Mouse (Mus musculus) hindlimb bud, embryonic 11.5 days (tissue): ENCODE data around the gene Olfr1218.
"Not testable (repeated sequence)": the region's sequence is repeated elsewhere in the genome, so short reads cannot be mapped to it uniquely, and the experiment has no call there.

ENCODE experiments used
- DNase-seq: peaks from one replicate; pipeline ENCODE4 v3.0.0-alpha.2; 2012; ENCODE audit warnings: low read depth, low spot score; ENCODE audit errors: extremely low spot score

The Olfr1218 gene

DNA sequence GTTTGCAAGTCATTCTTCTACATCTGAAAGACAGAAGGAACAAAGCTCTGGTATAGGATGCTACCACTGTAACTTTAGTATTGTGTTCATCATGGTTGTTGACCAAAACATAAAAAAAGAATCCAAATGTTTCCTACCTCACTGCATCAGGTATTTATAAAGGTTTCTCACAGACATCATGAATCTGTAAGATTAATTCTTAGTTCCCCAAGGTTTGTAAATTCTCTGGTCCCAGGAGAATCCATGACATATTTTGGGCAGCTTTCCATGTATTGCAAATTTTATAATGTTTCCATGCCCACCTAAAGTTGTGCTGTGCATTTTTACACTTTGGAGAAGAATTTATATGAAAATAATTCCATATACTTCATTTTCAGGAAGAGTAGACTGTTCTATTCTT, at the start of gene Olfr1218:
TSS of gene Olfr1218 (minus strand) at position 101 of the 400 bp plus-strand sequence.
- no peak for DNase-seq

DNA sequence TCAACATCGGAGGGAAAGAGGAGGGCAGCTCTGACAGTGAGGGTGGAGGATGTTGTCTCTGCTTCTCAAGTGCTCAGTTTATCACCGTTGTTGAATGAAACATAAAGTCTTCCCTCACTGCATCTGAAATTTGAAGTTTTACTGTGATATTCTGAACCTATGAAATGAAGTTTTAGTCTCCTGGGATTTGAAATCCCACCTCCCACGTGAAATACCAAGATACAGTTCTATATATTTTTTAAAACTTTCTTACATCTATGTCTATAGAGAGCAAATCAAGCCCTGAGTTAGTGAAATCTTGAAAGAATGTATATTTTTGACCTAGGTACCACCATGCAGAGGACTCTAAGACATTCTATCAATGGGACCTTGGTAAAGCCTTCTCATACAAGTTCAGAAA, 45.7 kb upstream of the Olfr1218 start, which contains the start of gene Olfr1220:
TSS of gene Olfr1220 (minus strand) at position 101 of the 400 bp plus-strand sequence.
- DNase-seq = no peak

- no peak for DNase-seq
Measured at GRCm38 (mm10) chr2:89105651-89106050, 44.7 kb upstream of the Olfr1218 start.

GRCm38 (mm10) chr2:89093848-89094247, 32.9 kb upstream of the Olfr1218 start:
- no peak for DNase-seq

DNA sequence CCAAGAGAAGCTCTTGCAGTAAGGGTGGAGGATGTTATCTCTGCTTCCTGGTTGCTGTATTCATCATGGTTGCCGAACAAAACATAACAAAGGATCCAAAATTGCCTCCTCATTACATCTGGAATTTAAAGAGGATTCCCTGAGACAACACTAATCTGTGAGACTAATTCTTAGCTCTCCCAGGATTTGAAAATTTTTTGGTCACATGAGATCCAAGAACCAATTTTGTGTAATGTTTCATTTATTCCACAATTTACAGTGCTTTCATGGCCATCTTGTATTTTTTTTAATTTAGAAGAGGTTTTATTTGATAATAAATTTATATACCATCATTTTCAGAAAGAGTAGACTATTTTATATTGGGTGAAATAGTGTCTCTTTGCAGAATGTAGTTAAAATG, 22.4 kb upstream of the Olfr1218 start, which contains the start of gene Olfr1219:
TSS of gene Olfr1219 (minus strand) at position 101 of the 400 bp plus-strand sequence.
- no peak for DNase-seq

GRCm38 (mm10) chr2:89081487-89081886, 20.5 kb upstream of the Olfr1218 start:
- DNase-seq = no peak

DNA sequence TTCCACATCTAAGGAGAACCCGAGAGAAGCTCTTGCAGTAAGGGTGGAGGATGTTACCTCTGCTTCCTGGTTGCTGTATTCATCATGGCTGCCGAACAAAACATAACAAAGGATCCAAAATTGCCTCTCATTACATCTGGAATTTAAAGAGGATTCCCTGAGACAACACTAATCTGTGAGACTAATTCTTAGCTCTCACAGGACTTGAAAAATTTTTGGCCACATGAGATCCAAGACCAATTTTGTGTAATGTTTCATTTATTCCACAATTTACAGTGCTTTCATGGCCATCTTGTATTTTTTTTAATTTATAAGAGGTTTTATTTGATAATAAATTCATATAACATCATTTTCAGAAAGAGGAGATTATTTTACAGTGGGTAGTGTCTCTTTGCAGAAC, 29.0 kb downstream of the Olfr1218 start, which contains the start of gene Olfr1217:
TSS of gene Olfr1217 (minus strand) at position 101 of the 400 bp plus-strand sequence.
- no peak for DNase-seq

DNA sequence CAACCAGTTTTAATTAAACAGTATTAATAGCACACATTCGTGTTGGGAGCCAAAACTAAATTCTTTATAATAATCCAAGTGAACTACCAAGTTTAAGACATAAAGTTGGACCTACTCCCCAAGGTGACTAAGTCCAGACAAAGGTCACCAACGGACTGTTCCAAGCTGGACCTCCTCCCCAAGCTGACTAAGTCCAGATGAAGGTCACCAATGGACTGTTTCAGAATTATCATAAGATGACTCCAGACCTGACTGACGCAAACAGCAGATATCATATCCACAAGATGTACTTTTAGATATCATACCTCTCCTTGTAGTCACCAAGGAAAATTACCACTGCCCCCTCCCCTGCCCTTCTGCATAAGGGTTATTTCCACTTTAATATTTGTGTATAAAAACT, 39.6 kb downstream of the Olfr1218 start:
- not testable (repeated sequence) for DNase-seq

DNA sequence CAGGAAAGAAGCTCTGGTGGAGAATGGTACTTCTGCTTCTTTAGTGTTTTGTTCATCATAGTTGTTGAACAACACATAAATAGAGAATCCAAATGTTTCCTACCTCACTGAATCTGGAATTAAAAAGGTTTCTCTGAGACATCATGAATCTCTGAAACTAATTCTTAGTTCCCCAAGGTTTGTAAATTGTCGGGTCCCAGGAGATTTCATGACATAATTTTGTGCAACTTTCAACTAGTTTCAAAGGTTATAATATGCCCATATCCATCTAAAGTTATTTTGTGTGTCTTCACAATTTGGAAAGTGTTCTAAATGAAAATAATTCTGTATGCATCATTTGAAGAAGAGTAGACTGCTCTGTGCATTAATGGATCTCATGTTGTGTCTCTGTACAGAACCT, 42.7 kb downstream of the Olfr1218 start, which contains the start of gene Olfr1216:
TSS of gene Olfr1216 (minus strand) at position 101 of the 400 bp plus-strand sequence.
- no peak for DNase-seq

GRCm38 (mm10) chr2:89006873-89007272, 54.1 kb downstream of the Olfr1218 start, which contains the start of gene Olfr1215:
Gene Olfr1215 (minus strand): TSS chr2:89006973.
- DNase-seq = no peak
